Mouse (Mus musculus): ENCODE measurements around the gene Nup210l.

DNA sequence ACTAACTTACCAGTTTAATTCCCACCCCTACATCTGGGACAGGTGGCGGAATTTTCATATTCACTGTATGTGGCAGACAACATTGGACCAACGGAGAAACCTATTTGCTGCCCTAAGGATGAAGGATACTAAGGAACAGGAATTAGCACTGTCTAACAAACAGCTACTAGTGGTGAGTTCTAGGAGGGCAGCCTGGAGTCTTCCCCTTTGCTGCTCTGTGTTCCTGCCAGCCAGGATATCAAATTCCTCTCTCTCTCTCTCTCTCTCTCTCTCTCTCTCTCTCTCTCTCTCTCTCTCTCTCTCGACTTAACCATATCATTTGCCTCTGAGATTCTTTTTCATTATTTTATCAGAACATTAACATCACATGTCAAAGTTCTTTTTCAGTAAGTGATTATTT lies 39.5 kb upstream of the Nup210l start:
- TF ChIP-seq MAX (IDR thresholded peaks at IDR 0.05): no peak
- no peak for TF ChIP-seq CTCF (IDR thresholded peaks at IDR 0.05; ENCODE audit: control insufficient read depth, insufficient read depth, insufficient read length)
- TF ChIP-seq FOSL1 (IDR thresholded peaks at IDR 0.05; ENCODE audit: insufficient read depth, low read length, poor library complexity, severe bottlenecking): no peak
- TF ChIP-seq MYOD1 (IDR thresholded peaks at IDR 0.05; ENCODE audit: control insufficient read depth, insufficient read length, low read depth): no peak
- TF ChIP-seq MYOG (IDR thresholded peaks at IDR 0.05; ENCODE audit: control insufficient read depth, extremely low read depth, insufficient read length): no peak

Data from C2C12 (cell line).